Mouse (Mus musculus) midbrain, embryonic 11.5 days (tissue): ENCODE measurements at regions not wholly inside any gene's neighbourhood (a gene's known extent, or its start where the extent isn't known, plus 50 kb on each side); places are given as distances from the start of the nearest gene placed in this dataset.
A peak's percentile ranks its signal among the peaks of the same experiment; 100 is the strongest.

Source experiments
- ATAC-seq: fragments of 200-750 bp; cut with Nextera tagmentation; 2 replicates; pipeline ENCODE4 v1.8.0; 2017; ENCODE audit warnings: moderate TSS enrichment, moderate library complexity; ENCODE audit not compliant: low FRiP score
- DNase-seq: peaks from one replicate; pipeline ENCODE4 v3.0.0; 2015; ENCODE audit warnings: low spot score; ENCODE audit errors: missing footprints
- H3K27ac ChIP-seq: fragments of 300-500 bp; sonication (generic); 2 replicates; pipeline ENCODE4 v1.5.1; 2014; ENCODE audit warnings: low read depth, low read length
- H3K27me3 ChIP-seq: fragments of 300-500 bp; sonication (generic); 2 replicates; pipeline ENCODE4 v1.6.1; 2014; ENCODE audit warnings: mild to moderate bottlenecking, low read length, moderate library complexity, mixed read lengths; ENCODE audit not compliant: control insufficient read depth, insufficient read depth
- H3K36me3 ChIP-seq: fragments of 300-500 bp; sonication (generic); 2 replicates; pipeline ENCODE4 v1.6.1; 2014; ENCODE audit warnings: mild to moderate bottlenecking, low read length, moderate library complexity, mixed read lengths; ENCODE audit not compliant: control insufficient read depth, insufficient read depth
- H3K4me1 ChIP-seq: fragments of 300-500 bp; sonication (generic); 2 replicates; pipeline ENCODE4 v1.6.1; 2014; ENCODE audit warnings: low read length; ENCODE audit not compliant: control insufficient read depth, insufficient read depth
- H3K4me2 ChIP-seq: fragments of 300-500 bp; sonication (generic); 2 replicates; pipeline ENCODE4 v1.6.1; 2014; ENCODE audit warnings: mild to moderate bottlenecking, moderate library complexity
- H3K4me3 ChIP-seq: fragments of 300-500 bp; sonication (generic); 2 replicates; pipeline ENCODE4 v1.5.1; 2014; ENCODE audit warnings: low read depth, low read length
- H3K9ac ChIP-seq: fragments of 300-500 bp; sonication (generic); 2 replicates; pipeline ENCODE4 v1.6.1; 2014; ENCODE audit warnings: low read length
- H3K9me3 ChIP-seq: fragments of 300-500 bp; sonication (generic); 2 replicates; pipeline ENCODE4 v1.6.1; 2016; ENCODE audit warnings: low read length; ENCODE audit not compliant: control insufficient read depth
- WGBS: fragments of 180-500 bp; shearing (Covaris S2); extraction: QIAGEN DNeasy Blood & Tissue Kit; methylation state at CpG from one replicate; pipeline ENCODE4 v1.1.7; 2014; 5-methylcytosine and 5-hydroxymethylcytosine counted together

DNA sequence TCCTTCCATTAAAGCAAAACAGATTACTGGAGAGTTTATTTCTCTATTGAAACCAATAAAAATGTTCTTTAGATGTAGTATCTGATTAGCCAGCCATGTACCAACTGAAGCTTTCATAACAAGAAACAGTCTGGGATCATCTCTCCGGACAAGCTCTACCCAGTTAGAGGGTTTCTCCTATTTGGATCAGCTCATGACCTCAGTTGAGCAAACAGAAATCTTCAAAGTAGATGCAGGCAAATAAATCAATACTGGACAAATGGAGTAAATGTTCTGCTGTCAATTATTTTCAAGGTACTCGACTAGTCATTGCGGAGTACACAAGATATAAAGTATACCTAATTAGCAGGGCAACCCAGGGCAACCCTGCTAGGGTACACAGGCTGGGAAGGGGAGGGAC lies 67.4 kb downstream of the Avpr1a start:
- no peaks in the 10 kb centered on the region for H3K4me1 ChIP-seq
- ATAC-seq (no peak), DNase-seq (no peak)
- H3K27ac ChIP-seq, result no peak overlapping the region
- 92% methylated on average over 3 of the region's 3 CpGs for WGBS
- no peaks in the 10 kb centered on the region for H3K27me3 ChIP-seq
- no peak overlapping the region for H3K4me3 ChIP-seq
- no peaks in the 10 kb centered on the region for H3K36me3 ChIP-seq
- no peak overlapping the region for H3K9ac ChIP-seq
- no peak overlapping the region for H3K4me2 ChIP-seq
- H3K9me3 ChIP-seq, result peaks cover 2% of the 10 kb centered on the region; the same call in 1 of the 2 replicates

DNA sequence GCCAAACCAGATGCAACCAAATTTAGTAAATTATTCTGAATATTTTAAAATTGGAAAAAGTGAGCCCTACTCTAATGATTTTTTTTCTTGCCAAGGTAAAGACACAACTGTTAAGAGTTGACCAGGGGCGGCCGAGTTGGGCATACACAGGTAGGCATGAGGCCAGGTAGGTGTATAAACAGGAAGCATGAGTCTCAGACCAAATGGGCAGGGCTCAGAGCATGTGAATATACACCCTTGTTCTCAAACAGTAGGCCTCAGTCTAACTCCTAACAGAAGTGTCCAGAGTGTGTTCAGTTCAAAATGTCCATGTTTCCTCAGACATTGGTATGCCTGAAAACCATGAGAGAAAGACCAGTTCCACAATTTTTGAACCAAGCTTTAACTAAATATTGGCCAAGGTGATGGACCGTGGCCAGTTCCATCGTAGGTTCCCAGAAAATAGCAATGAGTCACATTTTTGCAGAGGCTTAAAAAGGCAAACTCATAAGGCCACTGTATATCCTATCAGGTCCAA lies 71.0 kb downstream of the Avpr1a start:
- 98% methylated on average over 4 of the region's 4 CpGs for WGBS
- Histone ChIP-seq H3K4me2 (no peak overlapping the region), H3K4me1 (no peaks in the 10 kb centered on the region), H3K9me3 (no peaks in the 10 kb centered on the region), H3K27ac (no peak overlapping the region), H3K4me3 (no peak overlapping the region), H3K9ac (no peak overlapping the region), H3K27me3 (no peaks in the 10 kb centered on the region), H3K36me3 (no peaks in the 10 kb centered on the region)
- no peak for ATAC-seq
- no peak for DNase-seq

DNA sequence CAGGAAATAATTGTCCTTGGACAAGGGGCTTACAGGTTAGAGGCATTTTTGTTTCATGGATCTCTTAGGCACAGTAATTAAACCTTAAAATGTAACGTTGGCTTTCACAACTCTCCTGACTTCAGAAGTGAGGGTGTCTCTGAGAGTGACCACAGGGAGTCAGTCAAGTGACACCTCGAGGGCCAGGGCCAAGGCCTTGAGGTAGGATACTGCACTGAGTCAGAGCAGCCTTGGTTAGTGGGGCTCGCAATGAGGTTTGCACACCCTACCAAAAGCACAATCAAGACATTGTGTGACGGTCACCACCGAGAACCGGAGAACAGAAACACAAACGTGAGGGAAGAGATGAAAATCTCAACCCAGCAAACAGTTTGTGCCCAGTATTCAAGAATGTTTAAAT lies 71.7 kb downstream of the Avpr1a start:
- ATAC-seq, result no peak

DNA sequence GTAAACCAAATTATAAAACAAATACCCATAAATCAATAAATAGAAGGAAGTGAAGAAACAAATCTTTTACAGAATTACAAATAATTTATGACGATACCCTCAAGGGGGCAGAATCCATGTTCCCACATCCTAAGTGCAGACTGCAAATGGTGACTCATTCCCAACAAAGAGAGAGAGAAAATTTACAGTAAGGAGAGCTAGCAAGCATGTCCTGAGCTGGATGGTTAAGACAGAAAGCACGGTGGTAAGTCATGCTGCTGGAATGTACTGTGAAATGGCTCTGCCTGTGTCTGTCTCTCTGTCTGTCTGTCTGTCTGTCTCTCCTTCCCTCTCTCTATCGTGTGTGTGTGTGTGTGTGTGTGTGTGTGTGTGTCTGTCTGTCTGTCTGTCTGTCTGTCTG lies 74.3 kb downstream of the Avpr1a start:
- H3K4me3 ChIP-seq, result no peak overlapping the region
- no peaks in the 10 kb centered on the region for H3K9me3 ChIP-seq
- no peak overlapping the region for H3K9ac ChIP-seq
- WGBS, result 82% methylated on average over 3 of the region's 3 CpGs
- H3K4me1 ChIP-seq, result no peaks in the 10 kb centered on the region
- ATAC-seq, result no peak
- no peak overlapping the region for H3K4me2 ChIP-seq
- no peaks in the 10 kb centered on the region for H3K27me3 ChIP-seq
- no peak for DNase-seq
- H3K36me3 ChIP-seq, result no peaks in the 10 kb centered on the region
- H3K27ac ChIP-seq, result no peak overlapping the region

More for the DNA sequence above, 71.7 kb downstream of the Avpr1a start:
- 91% methylated on average over 7 of the region's 7 CpGs for WGBS
- Histone ChIP-seq H3K27me3 (no peaks in the 10 kb centered on the region), H3K36me3 (no peaks in the 10 kb centered on the region), H3K4me3 (no peak overlapping the region), H3K27ac (no peak overlapping the region), H3K4me1 (no peaks in the 10 kb centered on the region), H3K4me2 (no peak overlapping the region), H3K9ac (no peak overlapping the region), H3K9me3 (no peaks in the 10 kb centered on the region)
- DNase-seq, result no peak

DNA sequence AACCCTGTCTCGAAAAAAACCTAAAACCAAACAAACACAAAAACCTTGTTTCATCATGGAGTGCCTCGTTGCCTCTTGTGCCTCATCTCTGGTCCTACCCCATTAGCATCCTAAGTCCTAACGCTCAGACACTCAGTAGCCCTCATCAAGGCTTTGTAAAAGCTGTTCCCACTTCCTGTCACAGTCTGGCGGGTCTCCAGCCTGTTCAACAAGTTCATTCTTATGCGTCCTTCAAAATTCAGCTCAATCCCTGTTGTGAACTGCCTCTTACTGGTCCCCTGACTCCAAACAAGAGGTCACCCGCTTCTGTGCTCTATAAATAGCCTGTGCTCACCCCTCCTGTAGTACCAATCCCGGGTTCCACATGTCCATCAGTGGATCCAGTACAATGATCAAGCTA lies 77.1 kb downstream of the Avpr1a start:
- Histone ChIP-seq H3K4me2 (no peak overlapping the region), H3K9me3 (no peaks in the 10 kb centered on the region), H3K4me3 (no peak overlapping the region), H3K4me1 (no peaks in the 10 kb centered on the region), H3K27ac (no peak overlapping the region), H3K9ac (no peak overlapping the region), H3K36me3 (no peaks in the 10 kb centered on the region), H3K27me3 (no peaks in the 10 kb centered on the region)
- DNase-seq, result no peak
- WGBS, result 71% methylated on average over 7 of the region's 7 CpGs
- ATAC-seq, result no peak

DNA sequence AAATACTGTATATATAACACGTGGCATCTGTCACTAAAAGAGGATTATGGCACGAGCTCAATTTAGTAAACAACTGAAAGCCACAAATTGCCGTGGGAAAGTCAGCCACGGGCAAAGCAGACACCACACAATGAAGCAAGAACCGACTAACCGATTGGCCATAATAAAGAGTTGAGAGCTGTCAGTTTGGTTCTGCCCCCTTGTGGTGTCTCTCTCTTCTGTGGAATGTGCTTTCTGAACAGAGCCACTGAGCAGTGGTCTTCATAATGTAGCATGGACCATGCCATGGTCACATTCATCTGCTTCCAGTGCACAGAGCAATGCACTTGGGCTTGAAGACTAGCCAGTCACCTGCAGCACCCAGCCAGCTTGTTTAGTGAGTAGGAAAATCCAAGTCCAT lies 77.5 kb downstream of the Avpr1a start:
- Histone ChIP-seq H3K27me3 (no peaks in the 10 kb centered on the region), H3K9ac (no peak overlapping the region), H3K4me3 (no peak overlapping the region), H3K4me1 (no peaks in the 10 kb centered on the region), H3K9me3 (no peaks in the 10 kb centered on the region), H3K4me2 (no peak overlapping the region), H3K36me3 (no peaks in the 10 kb centered on the region), H3K27ac (no peak overlapping the region)
- WGBS, result 83% methylated on average over 6 of the region's 6 CpGs
- no peak for ATAC-seq
- no peak for DNase-seq

DNA sequence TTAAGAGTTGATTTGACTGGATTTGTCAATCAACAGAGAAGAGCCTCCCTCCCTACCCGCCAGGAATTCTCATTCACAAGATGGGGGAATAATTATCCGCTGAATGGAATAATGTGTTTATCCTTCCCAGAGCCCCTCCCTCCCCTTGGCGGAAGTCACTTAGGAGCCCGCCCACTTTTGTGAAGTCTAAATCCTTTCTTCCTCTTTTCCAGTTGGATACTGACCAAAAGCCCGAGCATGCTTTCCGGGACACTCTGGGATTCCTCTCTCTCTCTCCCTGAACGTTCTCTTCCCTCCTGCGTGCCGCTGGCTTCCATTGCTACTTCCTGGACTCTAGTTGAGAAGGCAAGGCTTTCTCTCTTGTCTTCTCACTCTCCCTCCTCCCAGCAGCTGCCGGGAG lies 79.9 kb downstream of the Avpr1a start:
- no peak for ATAC-seq

DNA sequence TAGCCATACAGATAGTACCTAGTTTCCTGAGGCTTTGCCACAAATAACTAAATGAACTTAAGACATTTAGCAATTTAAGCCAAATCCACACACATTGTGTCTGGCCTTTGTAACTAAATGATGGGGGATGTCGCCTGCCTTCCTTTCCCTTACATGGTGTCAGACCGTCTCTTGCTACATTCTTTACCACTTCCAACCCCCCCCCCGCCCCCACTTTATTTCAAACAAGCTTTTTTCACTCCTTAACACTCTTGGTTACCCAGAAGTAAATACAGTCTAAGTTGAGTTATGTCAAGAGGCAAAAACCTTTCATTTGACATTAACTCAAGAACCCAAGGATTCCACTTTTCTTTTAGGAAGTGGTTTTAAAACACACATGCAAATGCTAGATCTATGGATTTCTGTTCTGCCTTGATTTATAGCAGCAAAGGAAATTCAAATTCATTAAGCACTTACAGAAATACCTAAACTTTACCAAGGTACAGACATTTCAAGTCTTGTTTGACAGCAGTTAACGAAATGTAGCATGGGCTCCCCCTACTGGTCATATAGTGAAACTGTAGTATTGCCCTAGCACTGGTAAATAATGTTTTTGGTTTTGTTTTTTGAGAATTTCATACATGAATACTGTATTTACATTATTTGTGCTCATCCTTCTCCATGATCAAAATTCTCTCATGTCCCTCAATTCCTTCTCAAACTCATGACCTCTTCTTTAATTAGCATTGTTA lies 80.8 kb downstream of the Avpr1a start:
- peak; percentile 24 for ATAC-seq
- Histone ChIP-seq H3K4me2 (no peak overlapping the region), H3K36me3 (no peaks in the 10 kb centered on the region), H3K4me1 (no peaks in the 10 kb centered on the region), H3K9me3 (no peaks in the 10 kb centered on the region), H3K27me3 (no peaks in the 10 kb centered on the region), H3K4me3 (no peak overlapping the region), H3K9ac (no peak overlapping the region), H3K27ac (no peak overlapping the region)
- WGBS, result 40% methylated on average over 4 of the region's 4 CpGs
- DNase-seq, result peak; percentile 90

More for the DNA sequence above, 79.9 kb downstream of the Avpr1a start:
- no peaks in the 10 kb centered on the region for H3K27me3 ChIP-seq
- H3K9ac ChIP-seq, result no peak overlapping the region
- H3K27ac ChIP-seq, result no peak overlapping the region
- no peak for DNase-seq
- H3K4me3 ChIP-seq, result no peak overlapping the region
- no peaks in the 10 kb centered on the region for H3K9me3 ChIP-seq
- H3K4me2 ChIP-seq, result no peak overlapping the region
- H3K4me1 ChIP-seq, result no peaks in the 10 kb centered on the region
- 85% methylated on average over 10 of the region's 10 CpGs for WGBS
- H3K36me3 ChIP-seq, result no peaks in the 10 kb centered on the region

DNA sequence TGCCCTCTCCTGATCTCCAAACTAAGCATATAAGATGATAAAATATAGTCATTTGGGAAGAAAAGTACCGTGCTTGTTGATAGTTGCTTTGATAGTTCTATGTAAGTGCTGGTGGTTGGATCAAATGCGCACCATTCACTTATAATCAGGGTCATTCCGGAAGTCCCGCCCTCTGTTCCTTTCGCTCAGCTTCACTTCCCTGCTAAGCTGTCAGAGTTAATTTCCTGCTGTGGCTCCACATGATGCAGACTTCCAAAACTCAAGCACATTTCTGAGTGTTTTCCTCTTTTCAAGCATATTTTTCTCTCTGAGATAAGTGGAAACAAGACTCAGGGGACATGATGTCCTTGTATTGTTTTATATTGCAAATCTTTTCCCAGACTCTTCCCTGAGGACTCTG lies 86.4 kb downstream of the Avpr1a start:
- peak; percentile 64 for DNase-seq
- H3K4me2 ChIP-seq, result no peak overlapping the region
- H3K4me3 ChIP-seq, result no peak overlapping the region
- H3K4me1 ChIP-seq, result no peaks in the 10 kb centered on the region
- H3K9me3 ChIP-seq, result no peaks in the 10 kb centered on the region
- ATAC-seq, result no peak
- H3K36me3 ChIP-seq, result no peaks in the 10 kb centered on the region
- no peak overlapping the region for H3K9ac ChIP-seq
- H3K27me3 ChIP-seq, result no peaks in the 10 kb centered on the region
- no peak overlapping the region for H3K27ac ChIP-seq
- WGBS, result 91% methylated on average over 5 of the region's 5 CpGs
